Mouse (Mus musculus) c-Kit-positive CD71-negative TER-119-negative erythroid progenitor cells, embryonic 14.5 days (primary cell): ENCODE measurements around the gene Lce3b.

ENCODE experiments used
- DNase-seq: peaks from one replicate; pipeline ENCODE4 v3.0.0-alpha.2; 2013; ENCODE audit warnings: low read depth

The Lce3b gene

DNA sequence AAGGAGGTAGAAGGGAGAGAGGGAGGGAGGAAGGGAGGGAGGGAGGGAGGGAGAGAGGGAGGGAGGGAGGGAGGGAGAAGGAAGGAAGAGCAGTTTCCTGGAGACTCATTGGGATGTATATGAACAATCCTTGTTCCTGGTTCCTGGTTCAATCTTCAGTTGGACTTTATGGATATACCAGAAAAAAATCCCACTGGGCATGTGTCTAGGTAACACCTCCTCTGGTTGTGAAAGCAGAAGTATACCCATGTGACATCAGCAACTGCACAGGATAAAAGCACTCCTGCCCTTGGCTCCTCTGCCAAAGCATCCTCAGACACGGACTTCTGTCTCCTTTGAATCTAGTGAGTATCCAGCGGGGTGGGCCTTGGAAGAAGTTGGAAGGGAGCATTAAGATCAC, at the start of gene Lce3b:
Gene Lce3b (plus strand): TSS at position 301 of the 400 bp plus-strand sequence.
- DNase-seq = no peak

DNA sequence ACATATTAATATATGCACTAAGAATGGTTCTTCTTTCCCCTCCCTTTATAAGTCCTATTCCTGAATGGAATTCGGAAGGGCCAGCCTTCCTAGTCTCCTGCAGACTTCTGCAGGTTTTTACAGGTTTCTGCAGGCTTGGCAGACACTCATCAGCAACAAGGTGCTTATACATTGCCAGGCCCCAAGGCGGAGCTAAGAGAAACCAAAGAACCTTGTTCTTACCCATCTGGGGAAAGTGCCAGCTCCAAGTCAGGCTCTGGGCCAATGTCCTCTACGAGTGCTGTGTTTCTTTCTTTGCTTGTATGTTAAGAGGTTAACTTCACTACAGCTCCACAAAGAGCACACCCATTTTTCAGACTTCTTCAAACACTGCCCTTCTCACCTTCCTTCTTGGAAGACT, 38.7 kb upstream of the Lce3b start:
- DNase-seq = no peak

DNA sequence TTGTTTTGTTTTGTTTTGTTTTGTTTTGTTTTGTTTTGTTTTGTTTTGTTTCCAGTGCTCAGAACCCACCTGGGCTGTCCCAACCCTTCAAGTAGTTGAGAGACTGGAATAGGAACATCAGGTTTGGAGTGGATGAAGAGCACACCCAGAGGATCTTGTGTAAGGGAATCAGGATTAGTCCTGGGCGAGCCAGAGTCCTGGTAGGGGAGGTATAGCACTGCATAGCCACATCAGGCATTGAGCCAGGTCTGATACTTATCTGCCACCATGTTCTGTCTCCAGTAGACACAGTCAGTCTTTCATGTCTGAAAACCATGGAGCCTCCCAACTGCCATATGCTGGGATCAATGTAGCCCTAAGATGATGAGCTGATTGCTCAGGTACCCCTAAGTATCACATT, 38.3 kb upstream of the Lce3b start:
- no peak for DNase-seq

- no peak for DNase-seq
Measured at GRCm38 (mm10) chr3:92902992-92903391, 29.8 kb upstream of the Lce3b start.

DNA sequence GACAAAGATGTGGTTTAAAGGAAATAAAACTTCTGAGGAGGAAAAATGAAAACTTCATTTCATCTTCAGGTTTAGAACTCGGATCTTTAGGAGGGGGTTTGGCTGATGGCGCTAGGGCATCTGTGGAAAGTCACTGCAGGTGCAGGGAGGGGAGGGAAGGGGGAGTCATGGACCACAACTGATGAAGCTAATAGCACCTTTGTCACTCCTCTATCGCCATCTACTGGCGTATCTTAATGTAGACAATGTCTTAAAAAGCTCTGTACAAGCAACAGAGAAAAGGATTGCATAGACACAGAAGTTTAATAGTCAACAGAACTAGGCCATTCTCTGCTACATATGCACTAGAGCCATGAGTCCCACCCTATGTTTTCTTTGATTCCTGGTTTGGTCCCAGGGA, 29.1 kb upstream of the Lce3b start:
- DNase-seq = no peak

DNA sequence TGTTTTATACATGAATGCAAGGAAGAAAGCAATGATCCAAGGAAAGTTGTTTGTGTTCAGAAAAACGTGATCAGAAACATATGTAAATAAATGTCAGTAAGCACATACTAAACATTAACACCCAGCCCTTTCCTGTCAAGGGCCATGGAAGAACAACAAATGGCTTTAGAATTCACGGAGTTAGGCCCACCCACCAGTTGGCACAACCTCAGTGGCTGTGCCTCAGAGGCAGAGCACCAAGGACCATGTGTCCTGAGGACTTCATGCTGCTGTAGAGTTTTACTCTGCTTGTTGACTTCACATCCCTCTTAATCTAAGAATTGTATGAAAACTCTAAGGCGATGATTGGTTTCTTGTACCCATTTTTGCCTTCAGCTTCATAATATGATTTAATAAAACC, 27.6 kb upstream of the Lce3b start:
- DNase-seq = no peak

GRCm38 (mm10) chr3:92907571-92907970, 25.2 kb upstream of the Lce3b start:
- no peak for DNase-seq

GRCm38 (mm10) chr3:92920364-92920763, 12.4 kb upstream of the Lce3b start:
- DNase-seq = no peak

DNA sequence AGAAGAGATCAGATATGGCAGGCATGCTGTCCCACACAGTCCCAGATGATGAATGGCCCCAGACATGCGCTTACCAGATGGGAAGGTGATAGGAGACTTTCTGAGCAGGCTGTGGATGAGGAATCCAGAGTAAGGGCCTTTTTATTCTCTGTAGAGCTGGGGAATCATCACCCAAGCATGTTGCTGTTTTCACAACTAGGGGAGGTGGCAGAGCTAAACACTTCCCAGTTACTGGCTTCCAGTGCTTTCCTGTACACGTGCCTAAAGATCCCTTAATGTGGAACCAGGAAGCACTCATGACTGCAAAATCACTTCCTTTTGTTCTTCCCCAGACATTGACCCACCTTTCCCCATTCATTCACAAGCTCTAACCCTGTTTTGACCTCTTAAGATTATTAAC, 6.6 kb upstream of the Lce3b start, which contains the start of gene Lce3a:
Gene Lce3a (minus strand): TSS at position 101 of the 400 bp plus-strand sequence.
- DNase-seq = no peak

DNA sequence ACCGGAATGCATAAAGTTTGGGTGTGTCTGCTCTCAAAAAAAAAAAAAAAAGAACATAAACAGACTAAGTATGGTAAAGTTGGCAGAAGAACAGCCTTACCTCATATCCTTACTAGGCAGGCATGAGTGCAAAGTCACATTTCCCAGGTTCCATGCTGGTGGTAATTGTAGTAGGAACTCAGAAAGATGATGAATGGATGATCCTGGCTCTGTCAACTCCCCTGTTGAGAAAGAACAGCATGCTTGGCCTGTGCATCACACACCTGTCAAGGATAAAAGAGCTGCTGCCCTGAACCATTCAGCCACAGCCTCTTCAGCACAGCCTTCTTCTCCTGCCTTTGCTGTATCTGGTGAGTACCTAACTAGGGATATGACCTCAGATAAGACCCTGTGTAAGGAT, 11.4 kb downstream of the Lce3b start, which contains the start of gene Lce3c:
Gene Lce3c (plus strand): TSS at position 301 of the 400 bp plus-strand sequence.
- no peak for DNase-seq

DNA sequence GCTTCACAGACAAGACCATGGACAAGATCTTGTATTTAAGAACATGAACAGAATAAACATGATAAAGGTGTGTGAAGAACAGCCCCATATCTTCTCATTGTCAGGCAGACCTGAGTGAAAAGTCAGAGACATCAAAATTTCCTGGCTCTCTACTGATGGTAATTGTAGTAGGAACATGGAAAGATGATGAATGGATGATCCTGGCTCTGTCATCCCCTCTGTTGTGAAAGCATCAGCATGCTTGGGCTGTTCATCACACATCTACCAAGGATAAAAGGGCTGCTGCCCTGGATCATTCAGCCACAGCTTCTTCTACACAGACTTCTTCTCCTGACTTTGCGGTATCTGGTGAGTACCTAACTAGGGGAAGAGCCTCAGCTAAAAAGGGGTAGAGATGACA, 24.3 kb downstream of the Lce3b start, which contains the start of gene Lce3d:
Gene Lce3d (plus strand): TSS at position 301 of the 400 bp plus-strand sequence.
- no peak for DNase-seq

DNA sequence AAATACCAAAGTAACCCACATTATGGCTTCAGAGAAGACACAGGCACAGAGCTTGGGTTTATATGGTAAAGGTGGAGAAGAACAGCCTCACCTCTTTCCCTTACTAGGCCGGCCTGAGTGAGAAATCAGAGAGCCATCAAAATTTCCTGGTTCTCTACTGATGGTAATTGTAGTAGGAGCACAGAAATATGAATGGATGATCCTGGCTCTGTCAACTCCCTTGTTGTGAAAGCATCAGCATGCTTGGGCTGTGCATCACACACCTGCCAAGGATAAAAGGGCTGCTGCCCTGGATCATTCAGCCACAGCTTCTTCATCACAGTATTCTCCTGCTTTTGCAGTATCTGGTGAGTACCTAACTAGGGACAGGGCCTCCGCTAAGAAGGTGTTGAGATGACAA, 34.0 kb downstream of the Lce3b start, which contains the start of gene Lce3e:
Gene Lce3e (plus strand): TSS at position 301 of the 400 bp plus-strand sequence.
- no peak for DNase-seq

- no peak for DNase-seq
Measured at GRCm38 (mm10) chr3:92978484-92978883, 45.7 kb downstream of the Lce3b start.
